Mouse (Mus musculus): ENCODE data around the gene Plac8.

GRCm38 (mm10) chr5:100568802-100569201, 3.2 kb downstream of the Plac8 start:
- TF ChIP-seq CTCF (IDR thresholded peaks at IDR 0.05; ENCODE audit: extremely low read depth, insufficient read length, insufficient replicate concordance, low read depth, low read length): no peak
- TF ChIP-seq POLR2A (IDR thresholded peaks at IDR 0.05; ENCODE audit: low read depth, low read length): no peak
